Mouse (Mus musculus) frontal cortex, adult 2 months (tissue): ENCODE data around the gene 4930426L09Rik. TPM values are rescaled to one million over a fixed set of nuclear protein-coding genes. Genes with fewer than 3 reads are reported as not detected.

Experiments used
- DNase-seq, 2 experiments: peaks; one replicate each; pipeline ENCODE4 v3.0.0; 2022; ENCODE audit warnings: low spot score in 1 of 2; ENCODE audit errors: extremely low spot score in 1 of 2
- polyA plus RNA-seq: library from polyadenylated mRNA; depleted of rRNA; stranded (reverse); fragments of >200 nt; gene quantifications from 2 replicates; pipeline ENCODE4 v1.2.3, GENCODE M21; 2012; rRNA removed

Gene 4930426L09Rik
- 1.1 and 1.4 TPM in 2 replicates for polyA plus RNA-seq

- DNase-seq, result peak; percentile 84 to 94
Observed at GRCm38 (mm10) chr2:18998054-18998478, at the start of gene 4930426L09Rik, which contains the start of gene Pip4k2a. 4930426L09Rik (plus strand) TSS chr2:18998343. Pip4k2a (minus strand) TSS chr2:18998126.

DNA sequence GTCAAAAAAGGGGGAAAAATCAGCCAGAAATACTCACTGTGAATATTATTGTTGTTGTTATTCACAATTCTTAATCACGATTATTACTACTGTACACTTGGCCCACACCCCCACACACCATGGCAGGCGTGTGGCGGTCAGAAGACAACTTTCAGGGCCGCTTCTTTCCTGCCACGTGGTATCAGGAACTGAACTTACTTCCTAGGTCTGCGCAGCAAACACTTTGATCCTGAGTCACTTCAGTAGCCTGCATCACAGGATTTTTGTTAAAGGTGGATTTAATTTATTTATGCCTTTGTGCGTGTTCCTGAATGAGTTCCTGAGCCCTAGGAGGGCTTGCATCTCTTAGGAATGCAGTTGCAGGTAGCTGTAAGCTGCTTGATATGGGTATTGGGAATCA lies 49.4 kb upstream of the 4930426L09Rik start:
- no peak for DNase-seq

DNA sequence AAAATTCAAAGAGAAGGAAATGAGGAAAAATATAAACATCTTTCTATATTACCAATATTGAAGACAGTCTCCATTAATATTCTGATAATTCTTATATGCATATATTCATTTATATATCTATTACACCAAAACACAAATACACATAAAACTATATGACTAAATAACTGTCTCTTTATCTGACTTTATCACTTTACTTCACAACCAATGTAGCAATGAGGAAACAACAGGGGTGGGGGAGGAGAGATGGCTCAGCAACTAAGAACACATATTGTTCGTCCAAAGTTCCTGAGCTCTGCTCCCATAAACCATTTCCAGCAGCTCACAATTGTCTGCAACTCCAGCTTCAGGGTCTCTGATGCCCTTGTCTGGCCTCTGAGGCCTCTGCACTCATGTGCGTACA lies 47.4 kb upstream of the 4930426L09Rik start:
- DNase-seq, result no peak

GRCm38 (mm10) chr2:18952102-18952673 lies 46.0 kb upstream of the 4930426L09Rik start:
- peak; percentile 54 to 73 for DNase-seq

DNA sequence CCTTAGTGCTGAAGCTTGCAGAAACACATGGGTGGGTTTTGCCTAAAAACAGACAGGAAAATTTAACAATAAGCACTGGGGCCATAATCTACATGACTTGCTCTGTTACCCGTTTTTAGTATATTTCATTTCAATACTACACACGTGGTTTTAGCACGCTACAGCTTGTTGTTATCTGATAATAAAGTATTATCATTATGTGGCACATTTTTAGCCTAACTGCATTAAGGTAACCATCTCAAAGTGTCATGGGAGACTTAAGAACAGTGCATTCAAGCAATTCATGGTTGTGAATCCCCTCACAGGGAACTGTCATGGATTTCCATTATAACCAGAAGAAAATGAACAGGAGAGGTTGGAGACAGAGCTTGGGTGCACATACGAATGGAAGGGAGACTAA lies 43.7 kb upstream of the 4930426L09Rik start:
- no peak for DNase-seq

DNA sequence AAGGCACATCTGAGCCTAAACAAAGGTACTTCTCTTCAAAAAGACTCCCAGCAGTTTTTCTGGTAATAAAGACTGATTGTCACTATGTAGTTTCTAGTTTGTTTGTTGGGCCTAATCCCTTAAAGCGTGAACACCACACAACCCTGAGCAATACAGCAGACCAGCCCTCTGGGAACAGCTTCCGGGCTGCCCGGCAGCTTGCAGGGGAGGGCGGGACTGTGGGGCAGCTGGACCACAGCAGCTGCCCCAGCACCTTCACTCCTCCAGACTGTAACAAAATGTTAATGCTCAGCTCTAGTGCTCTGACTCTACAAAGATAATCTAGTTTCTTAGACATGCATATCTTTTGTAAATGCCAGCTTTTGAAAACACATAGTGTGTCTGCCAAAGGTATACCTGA lies 43.1 kb upstream of the 4930426L09Rik start:
- no peak for DNase-seq

DNA sequence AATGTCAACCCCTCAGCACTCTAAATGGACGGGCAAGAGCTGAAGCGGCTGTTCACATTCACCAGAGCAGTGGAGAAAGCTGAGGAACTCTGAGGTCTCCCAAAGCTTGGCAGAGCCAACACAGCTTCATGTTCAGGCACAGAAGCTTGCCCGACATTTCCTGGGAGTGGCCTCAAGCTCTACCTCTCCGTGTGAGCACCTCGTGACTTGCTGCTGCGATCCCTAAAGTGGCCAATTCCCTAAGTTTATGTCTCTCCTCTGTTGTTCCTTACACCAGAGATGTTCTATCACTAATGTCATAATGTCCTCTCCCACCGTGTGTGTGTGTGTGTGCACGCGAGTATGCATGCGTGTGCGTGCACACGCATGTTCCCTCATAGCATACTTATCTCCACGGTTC lies 42.5 kb upstream of the 4930426L09Rik start:
- DNase-seq, result no peak

- no peak for DNase-seq
Observed at GRCm38 (mm10) chr2:18956424-18956823, 41.7 kb upstream of the 4930426L09Rik start.

DNA sequence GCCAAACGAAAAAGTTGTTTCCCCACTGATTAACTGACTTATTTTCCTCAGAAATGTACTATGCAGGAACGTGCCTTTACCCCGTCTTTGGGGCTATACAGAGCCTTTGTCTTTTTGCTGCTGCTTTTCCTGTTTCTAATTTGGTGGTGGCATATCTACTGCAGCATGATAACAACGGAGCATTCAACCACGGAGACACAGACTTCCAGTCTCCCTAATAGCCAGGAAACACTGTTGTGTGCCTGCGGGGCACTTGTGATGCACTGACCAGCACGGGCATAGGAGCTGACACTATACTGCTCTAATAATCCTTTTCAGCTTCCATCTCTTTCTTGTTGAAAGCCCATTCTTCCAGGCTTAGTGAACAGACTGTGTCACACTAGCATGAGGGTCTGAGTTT lies 41.2 kb upstream of the 4930426L09Rik start:
- DNase-seq, result no peak

GRCm38 (mm10) chr2:18957459-18957858 lies 40.7 kb upstream of the 4930426L09Rik start:
- no peak for DNase-seq

GRCm38 (mm10) chr2:18958044-18958443 lies 40.1 kb upstream of the 4930426L09Rik start:
- DNase-seq, result no peak

GRCm38 (mm10) chr2:18958501-18958900 lies 39.6 kb upstream of the 4930426L09Rik start:
- DNase-seq, result no peak

- DNase-seq, result no peak
Observed at GRCm38 (mm10) chr2:18959008-18959407, 39.1 kb upstream of the 4930426L09Rik start.

DNA sequence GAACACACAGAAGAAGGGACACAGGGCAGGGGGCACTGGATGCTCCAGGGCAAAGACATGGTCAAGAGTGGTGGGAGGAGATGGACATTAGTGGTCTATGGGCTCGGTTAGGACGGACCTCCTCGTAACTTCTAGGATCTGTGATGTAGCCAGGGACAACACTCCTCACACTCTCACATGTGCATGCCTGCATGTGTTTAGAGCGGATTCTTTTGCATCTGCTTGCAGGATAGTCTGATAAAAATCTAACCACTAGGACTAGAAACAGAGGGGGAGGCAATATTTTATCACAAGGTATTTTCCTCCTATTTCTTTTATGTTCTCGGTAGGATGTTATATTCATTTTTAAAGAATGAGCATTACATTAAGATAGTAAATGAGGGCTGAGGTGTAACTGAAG lies 38.6 kb upstream of the 4930426L09Rik start:
- DNase-seq, result no peak

- no peak for DNase-seq
Observed at GRCm38 (mm10) chr2:18960376-18960973, 37.7 kb upstream of the 4930426L09Rik start.

GRCm38 (mm10) chr2:18962502-18962901 lies 35.6 kb upstream of the 4930426L09Rik start:
- no peak for DNase-seq

- DNase-seq, result no peak
Observed at GRCm38 (mm10) chr2:18963286-18964040, 34.7 kb upstream of the 4930426L09Rik start.

DNA sequence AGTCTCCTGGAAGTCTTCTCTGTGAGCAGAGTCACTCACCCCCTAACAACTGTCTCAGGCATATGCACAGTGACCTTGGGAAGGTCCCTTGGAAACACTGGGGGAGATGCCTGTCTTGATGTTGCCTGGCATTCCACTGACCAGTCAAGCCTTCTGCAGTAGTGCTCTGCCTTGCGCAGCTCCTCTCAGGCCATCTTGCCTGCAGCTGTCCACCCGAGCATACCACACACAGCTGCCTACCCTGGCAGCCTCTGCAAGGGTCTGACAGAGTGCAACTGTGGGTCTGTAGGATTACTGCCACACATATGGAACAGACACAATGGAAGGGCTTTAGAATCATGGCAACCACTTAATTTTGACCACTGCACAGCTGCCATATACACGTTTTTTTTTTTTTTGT lies 33.0 kb upstream of the 4930426L09Rik start:
- DNase-seq, result no peak

- DNase-seq, result no peak
Observed at GRCm38 (mm10) chr2:18965950-18966349, 32.2 kb upstream of the 4930426L09Rik start.

- no peak for DNase-seq
Observed at GRCm38 (mm10) chr2:18966566-18966965, 31.6 kb upstream of the 4930426L09Rik start.

DNA sequence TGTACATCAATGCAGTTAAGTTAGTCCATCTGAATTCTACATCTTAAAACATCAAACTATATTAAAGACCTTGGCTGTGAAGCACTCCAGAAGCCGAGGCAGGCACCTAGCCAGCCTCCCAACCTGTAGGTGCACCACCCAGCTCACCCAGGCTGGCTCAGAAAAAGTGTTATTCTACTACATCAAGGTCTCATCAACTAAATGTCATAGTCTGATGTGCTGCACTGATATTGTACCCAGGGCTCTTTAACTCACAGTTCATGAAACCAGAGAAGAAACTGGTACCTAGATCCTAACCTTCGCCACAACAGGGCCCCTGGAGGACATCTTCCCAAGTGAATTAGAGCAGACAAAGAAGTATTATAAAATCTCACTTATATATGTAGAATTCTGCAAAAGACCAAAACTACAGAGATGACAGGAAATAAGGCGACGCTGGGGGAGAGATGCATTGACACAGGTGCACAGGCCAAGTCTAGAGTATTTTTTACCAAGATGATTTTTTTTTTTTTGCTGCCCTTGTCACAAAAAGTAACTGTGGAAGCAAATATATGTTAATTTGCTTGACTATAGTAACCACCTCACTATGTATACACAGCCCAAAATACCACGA lies 30.6 kb upstream of the 4930426L09Rik start:
- no peak for DNase-seq
